Mouse (Mus musculus) testis, adult 2 months (tissue): ENCODE data around the gene Sphk2.

Source experiments
- CTCF ChIP-seq: fragments of 200-500 bp; IDR thresholded peaks from 2 replicates; pipeline ENCODE4 v1.5.1; 2012; ENCODE audit warnings: low read depth, mild to moderate bottlenecking, inconsistent platforms, low read length, moderate library complexity; ENCODE audit not compliant: control insufficient read depth, insufficient read depth, insufficient replicate concordance
- POLR2A ChIP-seq: fragments of 200-500 bp; IDR thresholded peaks from 2 replicates; pipeline ENCODE4 v1.6.1; 2012; ENCODE audit warnings: low read depth, mild to moderate bottlenecking, inconsistent platforms, low read length, moderate library complexity; ENCODE audit not compliant: control insufficient read depth

DNA sequence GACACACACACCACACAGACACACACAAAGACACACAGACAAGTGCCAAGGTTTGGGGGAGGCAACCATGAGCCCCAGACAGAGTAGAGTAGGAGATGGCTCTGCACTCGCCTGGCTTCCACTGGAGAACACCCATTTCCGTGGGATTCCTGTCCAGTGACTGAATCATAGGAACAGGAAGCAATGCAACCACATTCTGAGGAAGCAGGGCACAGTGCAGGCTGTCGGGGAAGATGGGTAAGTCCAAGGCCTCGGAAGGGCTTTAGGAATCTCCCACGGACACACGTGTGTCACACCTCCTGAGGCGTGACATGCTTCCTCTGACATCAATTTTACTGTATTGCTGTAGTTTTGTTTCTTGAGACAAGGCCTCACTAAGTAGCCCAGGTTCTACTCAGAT is 30.3 kb upstream of the Sphk2 start:
- TF ChIP-seq CTCF (no peak), POLR2A (no peak)
